Mouse (Mus musculus): ENCODE results near the gene Efhb.

- TF ChIP-seq POLR2A (IDR thresholded peaks at IDR 0.05; ENCODE audit: borderline replicate concordance, insufficient read depth, low read length) (no peak), CTCF (IDR thresholded peaks at IDR 0.05; ENCODE audit: borderline replicate concordance, insufficient read depth, low read depth, low read length) (no peak)
Observed at GRCm38 (mm10) chr17:53465569-53465968, 2.4 kb upstream of the Efhb start.
